Mouse (Mus musculus): ENCODE data around the gene Ppp1r1c. TPM values are rescaled to one million over a fixed set of nuclear protein-coding genes. Genes with fewer than 3 reads are reported as not detected.

The Ppp1r1c gene
- polyA plus RNA-seq, 1 experiment: not detected

DNA sequence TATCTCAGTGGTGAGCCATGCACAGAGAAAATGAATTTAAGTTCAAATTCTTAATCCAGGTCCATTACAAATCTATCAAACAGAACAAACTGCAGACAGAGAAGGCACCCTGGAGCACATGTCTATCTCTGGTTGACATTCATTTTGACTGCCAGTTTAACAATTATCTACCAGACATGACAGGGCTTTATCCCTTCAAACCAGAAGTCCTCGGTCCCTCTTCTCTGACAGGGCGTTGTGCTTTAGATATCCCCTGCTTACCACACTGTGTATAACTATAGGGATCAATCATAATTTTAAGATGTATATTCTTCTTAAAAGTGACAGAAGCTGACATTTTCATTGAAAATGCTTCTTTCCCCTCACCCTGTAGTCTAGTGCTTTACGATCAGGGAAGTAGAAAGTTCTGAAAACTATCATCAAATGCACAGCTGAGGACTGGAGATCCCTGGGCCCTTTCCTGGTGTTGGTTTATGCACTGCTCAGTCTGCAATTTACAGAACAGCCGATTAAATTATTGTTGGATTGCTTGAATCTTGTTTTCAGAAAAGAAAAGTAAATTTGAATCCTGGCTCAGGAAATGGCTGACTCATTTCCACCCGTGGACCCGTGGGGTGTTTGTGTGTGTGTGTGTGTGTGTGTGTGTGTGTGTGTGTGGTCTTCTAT is 55.3 kb downstream of the Ppp1r1c start:
- 62% methylated on average over 6 of the region's 6 CpGs for WGBS

DNA sequence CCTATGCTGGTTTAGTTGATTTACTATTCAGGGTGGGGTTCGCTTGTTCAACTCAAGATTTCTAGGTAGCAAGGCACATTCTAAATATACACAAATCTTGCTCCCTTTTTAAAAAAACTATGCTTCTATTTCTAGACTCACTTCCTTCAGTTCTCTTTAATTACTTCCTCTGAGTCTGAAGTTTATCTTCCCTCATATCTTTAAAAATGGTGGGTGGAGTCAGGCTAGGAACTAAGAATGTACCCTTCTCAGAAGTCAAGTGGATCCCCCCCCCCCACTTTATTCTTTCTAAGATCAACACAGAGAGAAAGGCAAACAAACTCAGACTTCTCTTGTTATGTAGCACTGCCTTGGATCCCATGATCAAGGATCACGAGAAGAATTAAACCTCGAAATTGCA is 57.5 kb downstream of the Ppp1r1c start:
- Histone ChIP-seq H3K27ac (ENCODE audit: control insufficient read depth, insufficient read depth, low read length) (no peak overlapping the region), H3K4me3 (ENCODE audit: control insufficient read depth, insufficient read depth, low read length) (no peak overlapping the region), H3K27me3 (ENCODE audit: control insufficient read depth, insufficient read depth, low read length) (no peaks in the 10 kb centered on the region), H3K4me1 (replicated peaks; ENCODE audit: control insufficient read depth, insufficient read depth, low read length) (no peaks in the 10 kb centered on the region), H3K36me3 (ENCODE audit: control insufficient read depth, insufficient read depth, low read length) (no peaks in the 10 kb centered on the region)
- no peak for DNase-seq
- TF ChIP-seq POLR2A (IDR thresholded peaks at IDR 0.05; ENCODE audit: control insufficient read depth, extremely low read depth, insufficient read depth, low read length, poor library complexity): no peak
- no peak for TF ChIP-seq CTCF (IDR thresholded peaks at IDR 0.05; ENCODE audit: borderline replicate concordance, control insufficient read depth, extremely low read depth, insufficient read depth, low read length, poor library complexity)
- 29% methylated on average over 3 of the region's 3 CpGs for WGBS

More for the DNA sequence above, 55.3 kb downstream of the Ppp1r1c start:
- Histone ChIP-seq H3K36me3 (ENCODE audit: control insufficient read depth, insufficient read depth, low read length) (no peaks in the 10 kb centered on the region), H3K4me3 (ENCODE audit: control insufficient read depth, insufficient read depth, low read length) (no peak overlapping the region), H3K27ac (ENCODE audit: control insufficient read depth, insufficient read depth, low read length) (no peak overlapping the region), H3K4me1 (replicated peaks; ENCODE audit: control insufficient read depth, insufficient read depth, low read length) (no peaks in the 10 kb centered on the region), H3K27me3 (ENCODE audit: control insufficient read depth, insufficient read depth, low read length) (no peaks in the 10 kb centered on the region)
- no peak for DNase-seq
- TF ChIP-seq CTCF (IDR thresholded peaks at IDR 0.05; ENCODE audit: borderline replicate concordance, control insufficient read depth, extremely low read depth, insufficient read depth, low read length, poor library complexity) (no peak), POLR2A (IDR thresholded peaks at IDR 0.05; ENCODE audit: control insufficient read depth, extremely low read depth, insufficient read depth, low read length, poor library complexity) (no peak)

DNA sequence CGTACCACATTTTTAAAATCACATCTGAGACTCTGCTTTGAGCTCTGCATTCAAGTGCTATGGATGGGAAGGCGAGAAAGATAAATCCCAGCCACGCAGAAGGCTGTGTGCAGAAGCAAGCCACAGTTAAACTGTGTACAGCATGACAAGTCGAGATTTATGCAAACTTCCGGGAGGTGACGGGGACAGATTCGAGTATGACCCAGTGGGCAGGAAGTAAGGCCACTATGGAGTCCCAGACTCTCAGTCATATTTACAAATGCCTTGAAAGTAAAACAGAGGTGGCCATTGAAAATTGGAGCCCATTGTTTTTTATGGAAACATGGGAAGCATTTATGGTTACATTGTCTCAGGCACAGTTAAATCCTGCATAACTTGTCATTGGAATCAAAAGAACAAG is 58.1 kb downstream of the Ppp1r1c start:
- no peak for TF ChIP-seq POLR2A (IDR thresholded peaks at IDR 0.05; ENCODE audit: control insufficient read depth, extremely low read depth, insufficient read depth, low read length, poor library complexity)
- TF ChIP-seq CTCF (IDR thresholded peaks at IDR 0.05; ENCODE audit: borderline replicate concordance, control insufficient read depth, extremely low read depth, insufficient read depth, low read length, poor library complexity): no peak
- 48% methylated on average over 7 of the region's 7 CpGs for WGBS
- DNase-seq: no peak

DNA sequence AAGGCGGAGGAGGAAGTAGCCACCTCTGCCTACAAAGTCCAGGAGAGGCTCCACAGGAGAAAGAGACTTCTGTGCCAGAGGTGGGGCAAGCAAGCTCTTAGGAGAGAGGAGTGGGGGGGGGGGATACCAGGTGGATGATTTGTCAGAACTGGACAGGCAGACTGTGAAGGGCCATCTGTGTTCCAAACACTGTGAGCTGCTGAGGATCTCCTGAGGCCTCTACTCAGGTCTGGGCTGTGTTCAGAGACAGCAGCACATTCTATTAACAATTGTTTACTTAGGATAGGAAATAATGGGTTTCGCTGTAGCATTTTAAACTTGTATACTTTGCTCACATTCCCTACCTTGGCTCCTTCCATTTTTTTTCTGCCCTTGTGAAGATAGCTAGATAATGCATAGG is 61.0 kb downstream of the Ppp1r1c start:
- no peak overlapping the region for H3K27ac ChIP-seq (ENCODE audit: control insufficient read depth, insufficient read depth, low read length)
- 91% methylated on average over 2 of the region's 2 CpGs for WGBS
- no peaks in the 10 kb centered on the region for H3K27me3 ChIP-seq (ENCODE audit: control insufficient read depth, insufficient read depth, low read length)
- no peaks in the 10 kb centered on the region for H3K36me3 ChIP-seq (ENCODE audit: control insufficient read depth, insufficient read depth, low read length)
- no peak for DNase-seq
- no peaks in the 10 kb centered on the region for H3K4me1 ChIP-seq (replicated peaks; ENCODE audit: control insufficient read depth, insufficient read depth, low read length)
- TF ChIP-seq CTCF (IDR thresholded peaks at IDR 0.05; ENCODE audit: borderline replicate concordance, control insufficient read depth, extremely low read depth, insufficient read depth, low read length, poor library complexity): no peak
- no peak for TF ChIP-seq POLR2A (IDR thresholded peaks at IDR 0.05; ENCODE audit: control insufficient read depth, extremely low read depth, insufficient read depth, low read length, poor library complexity)
- H3K4me3 ChIP-seq (ENCODE audit: control insufficient read depth, insufficient read depth, low read length): no peak overlapping the region

More for the DNA sequence above, 58.1 kb downstream of the Ppp1r1c start:
- no peaks in the 10 kb centered on the region for H3K4me1 ChIP-seq (replicated peaks; ENCODE audit: control insufficient read depth, insufficient read depth, low read length)
- no peak overlapping the region for H3K4me3 ChIP-seq (ENCODE audit: control insufficient read depth, insufficient read depth, low read length)
- H3K36me3 ChIP-seq (ENCODE audit: control insufficient read depth, insufficient read depth, low read length): no peaks in the 10 kb centered on the region
- no peak overlapping the region for H3K27ac ChIP-seq (ENCODE audit: control insufficient read depth, insufficient read depth, low read length)
- no peaks in the 10 kb centered on the region for H3K27me3 ChIP-seq (ENCODE audit: control insufficient read depth, insufficient read depth, low read length)

DNA sequence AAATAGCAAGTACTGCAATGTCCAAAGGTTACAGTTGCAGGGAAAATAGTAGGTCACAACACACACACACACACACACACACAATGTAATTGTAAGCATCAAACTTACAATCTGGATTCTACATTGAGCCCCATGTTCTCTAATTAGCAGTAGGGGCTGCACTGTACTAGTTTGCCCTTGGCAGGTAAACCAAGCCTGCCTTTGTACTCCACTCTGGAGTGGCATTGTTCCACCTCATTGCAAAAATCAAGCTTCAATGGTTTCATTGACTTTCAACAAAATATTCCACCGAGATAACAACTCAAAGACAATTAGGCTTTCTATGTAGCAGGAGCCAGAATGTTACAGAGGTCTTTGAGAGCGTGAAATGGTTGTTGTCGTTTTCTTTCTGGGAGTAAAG is 62.7 kb downstream of the Ppp1r1c start:
- Histone ChIP-seq H3K4me3 (ENCODE audit: control insufficient read depth, insufficient read depth, low read length) (no peak overlapping the region), H3K36me3 (ENCODE audit: control insufficient read depth, insufficient read depth, low read length) (no peaks in the 10 kb centered on the region), H3K27me3 (ENCODE audit: control insufficient read depth, insufficient read depth, low read length) (no peaks in the 10 kb centered on the region), H3K27ac (ENCODE audit: control insufficient read depth, insufficient read depth, low read length) (no peak overlapping the region), H3K4me1 (replicated peaks; ENCODE audit: control insufficient read depth, insufficient read depth, low read length) (no peaks in the 10 kb centered on the region)
- TF ChIP-seq CTCF (IDR thresholded peaks at IDR 0.05; ENCODE audit: borderline replicate concordance, control insufficient read depth, extremely low read depth, insufficient read depth, low read length, poor library complexity) (no peak), POLR2A (IDR thresholded peaks at IDR 0.05; ENCODE audit: control insufficient read depth, extremely low read depth, insufficient read depth, low read length, poor library complexity) (no peak)
- no peak for DNase-seq
- WGBS: 83% methylated on average over 3 of the region's 3 CpGs

DNA sequence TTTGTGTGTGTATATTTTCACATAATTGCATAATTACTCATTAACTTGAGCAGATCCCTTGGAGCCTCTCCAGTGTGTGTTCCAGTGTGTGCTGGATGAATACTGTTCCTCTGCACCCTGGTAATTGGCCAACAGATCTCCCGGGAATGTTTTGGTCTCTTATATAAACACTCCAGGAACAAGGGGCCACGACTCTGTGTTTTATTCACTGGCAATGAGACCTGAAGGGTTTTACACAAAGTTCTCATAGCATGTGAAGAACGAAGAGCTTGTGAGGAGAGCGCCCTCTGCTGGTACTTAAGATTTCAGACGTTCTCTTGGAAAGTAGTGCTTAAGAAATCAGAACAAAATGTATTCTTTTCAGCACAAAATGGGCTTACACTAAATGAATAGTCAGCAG is 66.8 kb downstream of the Ppp1r1c start:
- Histone ChIP-seq H3K27ac (ENCODE audit: control insufficient read depth, insufficient read depth, low read length) (no peak overlapping the region), H3K36me3 (ENCODE audit: control insufficient read depth, insufficient read depth, low read length) (no peaks in the 10 kb centered on the region), H3K27me3 (ENCODE audit: control insufficient read depth, insufficient read depth, low read length) (no peaks in the 10 kb centered on the region), H3K4me1 (replicated peaks; ENCODE audit: control insufficient read depth, insufficient read depth, low read length) (no peaks in the 10 kb centered on the region), H3K4me3 (ENCODE audit: control insufficient read depth, insufficient read depth, low read length) (no peak overlapping the region)
- DNase-seq: peak; percentile 36
- TF ChIP-seq POLR2A (IDR thresholded peaks at IDR 0.05; ENCODE audit: control insufficient read depth, extremely low read depth, insufficient read depth, low read length, poor library complexity) (no peak), CTCF (IDR thresholded peaks at IDR 0.05; ENCODE audit: borderline replicate concordance, control insufficient read depth, extremely low read depth, insufficient read depth, low read length, poor library complexity) (no peak)
- WGBS: 3% methylated on average over 5 of the region's 5 CpGs

DNA sequence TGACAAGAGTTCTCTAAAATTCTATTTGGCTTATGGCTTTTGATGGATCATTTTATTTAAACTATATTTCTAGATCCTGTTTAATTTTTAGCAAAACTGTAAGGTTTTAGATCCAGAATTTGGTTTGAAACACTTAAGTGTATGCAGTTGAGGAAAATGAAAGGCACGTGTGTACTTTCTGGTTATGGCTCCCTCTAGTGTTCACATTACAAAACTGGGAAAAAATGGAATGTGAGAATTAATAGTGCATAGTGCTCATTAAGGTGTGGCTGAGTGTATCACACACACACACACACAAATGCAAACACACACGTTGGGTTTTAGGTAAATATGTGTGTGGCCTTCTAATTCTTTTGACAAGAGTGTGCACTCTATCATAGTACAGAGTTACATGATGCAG is 70.2 kb downstream of the Ppp1r1c start:
- Histone ChIP-seq H3K27ac (ENCODE audit: control insufficient read depth, insufficient read depth, low read length) (no peak overlapping the region), H3K4me3 (ENCODE audit: control insufficient read depth, insufficient read depth, low read length) (no peak overlapping the region), H3K4me1 (replicated peaks; ENCODE audit: control insufficient read depth, insufficient read depth, low read length) (no peaks in the 10 kb centered on the region), H3K36me3 (ENCODE audit: control insufficient read depth, insufficient read depth, low read length) (no peaks in the 10 kb centered on the region), H3K27me3 (ENCODE audit: control insufficient read depth, insufficient read depth, low read length) (no peaks in the 10 kb centered on the region)
- DNase-seq: no peak
- TF ChIP-seq CTCF (IDR thresholded peaks at IDR 0.05; ENCODE audit: borderline replicate concordance, control insufficient read depth, extremely low read depth, insufficient read depth, low read length, poor library complexity): no peak
- no peak for TF ChIP-seq POLR2A (IDR thresholded peaks at IDR 0.05; ENCODE audit: control insufficient read depth, extremely low read depth, insufficient read depth, low read length, poor library complexity)
- 84% methylated on average over 2 of the region's 2 CpGs for WGBS

Data from thymus, adult 2 months (tissue).